Mouse (Mus musculus) layer of hippocampus, adult 9-10 months (tissue): ENCODE results near the gene Olfr92.

ENCODE experiments used
- DNase-seq: peaks from one replicate; pipeline ENCODE4 v3.0.0; 2022; ENCODE audit warnings: low spot score

Gene Olfr92

GRCm38 (mm10) chr17:37062101-37062641 lies 57.7 kb downstream of the Olfr92 start:
- no peak for DNase-seq

GRCm38 (mm10) chr17:37061435-37061834 lies 58.5 kb downstream of the Olfr92 start:
- DNase-seq: no peak
